Mouse (Mus musculus) heart, postnatal 0 days (tissue): ENCODE data around the gene Wnt7b.

Experiments used
- CTCF ChIP-seq: IDR thresholded peaks from 2 replicates; pipeline ENCODE4 v1.5.1; 2016; ENCODE audit warnings: antibody characterized with exemption, control low read depth, low read depth
- EP300 ChIP-seq: IDR thresholded peaks from 2 replicates; pipeline ENCODE4 v1.6.1; 2016; ENCODE audit warnings: antibody characterized with exemption, low read depth

GRCm38 (mm10) chr15:85577583-85578460, 4.5 kb downstream of the Wnt7b start:
- no peak for TF ChIP-seq CTCF
- TF ChIP-seq EP300: no peak
